Mouse (Mus musculus): Measurements from ENCODE around the gene Apobec1. TPM values are rescaled to one million over a fixed set of nuclear protein-coding genes. Genes with fewer than 3 reads are reported as not detected.
"Not testable (repeated sequence)": the region's sequence is repeated elsewhere in the genome, so short reads cannot be mapped to it uniquely, and the experiment has no call there.

Apobec1 gene
- polyA plus RNA-seq, 1 experiment from 2014 or later = 8.9 TPM

- Histone ChIP-seq H3K9ac (replicated peaks; ENCODE audit: low read depth) (no peak overlapping the region), H3K36me3 (ENCODE audit: insufficient read depth, low read length) (no peaks in the 10 kb centered on the region), H3K27me3 (replicated peaks; ENCODE audit: insufficient read depth, low read length) (no peaks in the 10 kb centered on the region), H3K4me3 (ENCODE audit: low read depth, low read length) (no peak overlapping the region), H3K4me1 (ENCODE audit: insufficient read depth, low read depth, low read length) (no peaks in the 10 kb centered on the region), H3K4me2 (replicated peaks; ENCODE audit: low read depth, low read length) (no peak overlapping the region), H3K9me3 (ENCODE audit: low read length) (no peaks in the 10 kb centered on the region), H3K27ac (ENCODE audit: low read length) (no peak overlapping the region)
- no peak for DNase-seq (ENCODE audit: low spot score)
- TF ChIP-seq CTCF (IDR thresholded peaks at IDR 0.05) (no peak), EP300 (IDR thresholded peaks at IDR 0.05) (no peak)
- WGBS = 75% methylated on average over 7 of the region's 7 CpGs
- no peak for ATAC-seq
These were observed 5.6 kb downstream of the Apobec1 start for GRCm38 (mm10) chr6:122596608-122597007.

- no peaks in the 10 kb centered on the region for H3K4me1 ChIP-seq (ENCODE audit: insufficient read depth, low read depth, low read length)
- WGBS = 21% methylated on average over 7 of the region's 7 CpGs
- H3K9me3 ChIP-seq (ENCODE audit: low read length) = no peaks in the 10 kb centered on the region
- H3K27me3 ChIP-seq (replicated peaks; ENCODE audit: insufficient read depth, low read length) = no peaks in the 10 kb centered on the region
- no peak overlapping the region for H3K4me2 ChIP-seq (replicated peaks; ENCODE audit: low read depth, low read length)
- DNase-seq (ENCODE audit: low spot score) (peak; percentile 78), ATAC-seq (peak; percentile 55)
- H3K9ac ChIP-seq (replicated peaks; ENCODE audit: low read depth) = no peak overlapping the region
- TF ChIP-seq EP300 (IDR thresholded peaks at IDR 0.05) = no peak
- TF ChIP-seq CTCF (IDR thresholded peaks at IDR 0.05) = peak; percentile 55
- no peak overlapping the region for H3K27ac ChIP-seq (ENCODE audit: low read length)
- no peaks in the 10 kb centered on the region for H3K36me3 ChIP-seq (ENCODE audit: insufficient read depth, low read length)
- H3K4me3 ChIP-seq (ENCODE audit: low read depth, low read length) = no peak overlapping the region
These were observed 6.6 kb downstream of the Apobec1 start for GRCm38 (mm10) chr6:122595637-122596036.

DNA sequence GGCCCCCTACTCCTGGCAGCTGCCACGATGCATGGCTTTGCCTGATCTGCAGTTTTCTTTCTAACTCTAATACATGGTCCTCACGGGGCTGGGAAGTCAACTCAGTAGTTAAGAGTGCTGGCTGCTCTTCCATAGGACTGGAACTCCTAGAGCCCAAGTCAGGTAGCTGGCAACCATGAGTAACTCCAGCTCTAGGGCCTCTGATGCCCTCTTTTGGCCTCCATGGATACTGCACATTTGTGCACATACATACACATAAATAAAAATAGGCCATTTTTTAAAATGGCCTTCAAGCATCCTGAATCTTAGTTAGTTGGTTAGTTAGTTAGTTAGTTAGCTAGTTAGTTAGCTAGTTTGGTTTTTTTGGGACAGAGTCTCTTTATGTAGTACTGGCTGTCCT, 9.3 kb downstream of the Apobec1 start:
- no peak overlapping the region for H3K27ac ChIP-seq (ENCODE audit: low read length)
- H3K9ac ChIP-seq (replicated peaks; ENCODE audit: low read depth) = no peak overlapping the region
- ATAC-seq = no peak
- H3K4me1 ChIP-seq (ENCODE audit: insufficient read depth, low read depth, low read length) = no peaks in the 10 kb centered on the region
- no peaks in the 10 kb centered on the region for H3K36me3 ChIP-seq (ENCODE audit: insufficient read depth, low read length)
- 84% methylated on average over 2 of the region's 2 CpGs for WGBS
- H3K4me2 ChIP-seq (replicated peaks; ENCODE audit: low read depth, low read length) = no peak overlapping the region
- H3K9me3 ChIP-seq (ENCODE audit: low read length) = no peaks in the 10 kb centered on the region
- H3K4me3 ChIP-seq (ENCODE audit: low read depth, low read length) = no peak overlapping the region
- H3K27me3 ChIP-seq (replicated peaks; ENCODE audit: insufficient read depth, low read length) = no peaks in the 10 kb centered on the region
- DNase-seq (ENCODE audit: low spot score) = no peak
- TF ChIP-seq CTCF (IDR thresholded peaks at IDR 0.05) (no peak; the same call in 1 of the 2 replicates), EP300 (IDR thresholded peaks at IDR 0.05) (no peak)

DNA sequence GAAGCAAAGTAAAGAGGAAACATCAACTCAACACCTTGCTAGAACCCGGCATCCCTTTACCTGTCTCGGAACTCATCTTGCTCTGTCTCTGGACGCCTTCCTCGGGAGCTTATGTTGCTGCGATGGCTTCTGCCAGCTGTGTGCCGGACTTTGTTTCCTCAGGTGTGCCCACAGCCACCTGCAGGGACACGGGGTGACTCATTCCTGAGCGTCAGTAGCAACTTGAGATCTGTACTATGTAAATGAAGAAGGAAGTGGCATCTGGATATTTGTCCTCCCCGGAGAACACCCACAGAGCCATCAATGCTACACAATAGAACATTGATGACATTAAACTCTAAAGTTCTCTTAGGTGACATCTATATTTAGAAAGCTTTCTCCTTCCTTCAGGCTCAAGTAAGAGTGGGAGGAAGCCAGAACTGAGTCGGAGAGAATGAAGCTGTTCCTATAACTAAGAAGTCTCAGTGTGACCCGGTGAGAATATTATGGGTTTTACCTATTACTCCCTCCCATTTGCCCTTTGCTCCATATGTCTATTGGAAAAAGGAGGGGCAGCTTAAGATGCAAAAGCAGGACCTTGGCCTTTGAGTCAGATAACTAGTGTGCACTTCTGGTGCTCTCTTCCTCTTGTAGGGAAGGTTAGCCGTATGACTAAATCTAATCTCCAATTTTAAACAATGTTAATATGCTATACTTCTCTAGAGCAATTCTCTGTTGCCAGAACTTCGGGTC, 11.1 kb downstream of the Apobec1 start:
- Histone ChIP-seq H3K9me3 (ENCODE audit: low read length) (no peaks in the 10 kb centered on the region), H3K27ac (ENCODE audit: low read length) (no peak overlapping the region), H3K36me3 (ENCODE audit: insufficient read depth, low read length) (no peaks in the 10 kb centered on the region), H3K9ac (replicated peaks; ENCODE audit: low read depth) (no peak overlapping the region), H3K4me2 (replicated peaks; ENCODE audit: low read depth, low read length) (no peak overlapping the region), H3K4me1 (ENCODE audit: insufficient read depth, low read depth, low read length) (no peaks in the 10 kb centered on the region), H3K27me3 (replicated peaks; ENCODE audit: insufficient read depth, low read length) (no peaks in the 10 kb centered on the region), H3K4me3 (ENCODE audit: low read depth, low read length) (no peak overlapping the region)
- no peak for DNase-seq (ENCODE audit: low spot score)
- no peak for TF ChIP-seq CTCF (IDR thresholded peaks at IDR 0.05)
- TF ChIP-seq EP300 (IDR thresholded peaks at IDR 0.05) = no peak
- WGBS = 79% methylated on average over 13 of the region's 13 CpGs
- ATAC-seq = no peak

- Histone ChIP-seq H3K4me2 (replicated peaks; ENCODE audit: low read depth, low read length) (no peak overlapping the region), H3K36me3 (ENCODE audit: insufficient read depth, low read length) (no peaks in the 10 kb centered on the region), H3K4me3 (ENCODE audit: low read depth, low read length) (no peak overlapping the region), H3K27me3 (replicated peaks; ENCODE audit: insufficient read depth, low read length) (no peaks in the 10 kb centered on the region), H3K27ac (ENCODE audit: low read length) (no peak overlapping the region), H3K9me3 (ENCODE audit: low read length) (no peaks in the 10 kb centered on the region), H3K4me1 (ENCODE audit: insufficient read depth, low read depth, low read length) (no peaks in the 10 kb centered on the region), H3K9ac (replicated peaks; ENCODE audit: low read depth) (no peak overlapping the region)
- WGBS = 59% methylated on average over 1 of the region's 1 CpGs
- no peak for DNase-seq (ENCODE audit: low spot score)
- no peak for ATAC-seq
- TF ChIP-seq EP300 (IDR thresholded peaks at IDR 0.05) = no peak
- TF ChIP-seq CTCF (IDR thresholded peaks at IDR 0.05) = no peak
These were observed 23.2 kb downstream of the Apobec1 start for GRCm38 (mm10) chr6:122579086-122579485.

DNA sequence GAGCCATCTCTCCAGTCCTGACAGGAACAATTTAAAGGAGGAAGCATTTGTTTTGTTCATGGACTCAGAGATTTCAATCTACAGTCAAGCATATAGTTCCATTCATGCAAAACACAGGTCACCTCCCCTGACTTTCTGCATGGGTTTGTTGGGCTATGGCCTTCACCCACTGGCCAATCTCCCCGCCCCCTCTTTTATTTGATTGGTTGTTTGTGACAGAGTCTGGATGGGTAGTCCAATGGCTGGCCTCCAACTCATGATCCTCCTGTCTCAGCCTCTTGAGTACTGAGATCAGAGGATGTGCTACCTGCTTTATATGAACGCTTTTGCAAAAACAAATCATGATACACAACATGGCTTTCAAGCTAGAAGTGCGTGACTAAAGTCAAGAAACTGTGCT, 25.2 kb downstream of the Apobec1 start:
- DNase-seq (ENCODE audit: low spot score) = no peak
- Histone ChIP-seq H3K27me3 (replicated peaks; ENCODE audit: insufficient read depth, low read length) (no peaks in the 10 kb centered on the region), H3K4me1 (ENCODE audit: insufficient read depth, low read depth, low read length) (no peaks in the 10 kb centered on the region), H3K4me3 (ENCODE audit: low read depth, low read length) (no peak overlapping the region), H3K36me3 (ENCODE audit: insufficient read depth, low read length) (no peaks in the 10 kb centered on the region), H3K27ac (ENCODE audit: low read length) (no peak overlapping the region), H3K4me2 (replicated peaks; ENCODE audit: low read depth, low read length) (no peak overlapping the region), H3K9ac (replicated peaks; ENCODE audit: low read depth) (no peak overlapping the region), H3K9me3 (ENCODE audit: low read length) (no peaks in the 10 kb centered on the region)
- no peak for ATAC-seq
- TF ChIP-seq CTCF (IDR thresholded peaks at IDR 0.05) (no peak), EP300 (IDR thresholded peaks at IDR 0.05) (no peak)
- 90% methylated on average over 3 of the region's 3 CpGs for WGBS

DNA sequence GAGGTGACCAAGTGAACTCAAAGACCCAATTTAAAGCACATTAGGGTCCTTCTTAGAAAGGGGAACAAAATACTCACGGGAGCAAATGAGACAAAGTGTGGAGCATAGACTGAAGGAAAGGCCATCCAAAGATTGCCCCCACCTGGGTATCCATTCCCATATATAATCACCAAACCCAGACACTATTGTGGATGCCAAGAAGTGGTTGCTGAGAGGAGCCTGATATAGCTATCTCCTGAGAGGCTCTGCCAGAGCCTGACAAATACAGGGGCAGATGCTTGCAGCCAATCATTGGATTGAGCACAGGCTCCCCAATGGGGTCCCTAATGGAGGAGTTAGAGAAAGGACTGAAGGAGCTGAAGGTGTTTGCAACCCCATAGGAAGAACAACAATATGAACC, 27.2 kb downstream of the Apobec1 start:
- WGBS = 81% methylated on average over 1 of the region's 1 CpGs
- not testable (repeated sequence) for H3K27ac ChIP-seq (ENCODE audit: low read length); H3K27me3 ChIP-seq (replicated peaks; ENCODE audit: insufficient read depth, low read length); H3K4me2 ChIP-seq (replicated peaks; ENCODE audit: low read depth, low read length); DNase-seq (ENCODE audit: low spot score); H3K9ac ChIP-seq (replicated peaks; ENCODE audit: low read depth); ATAC-seq; H3K36me3 ChIP-seq (ENCODE audit: insufficient read depth, low read length); H3K4me3 ChIP-seq (ENCODE audit: low read depth, low read length); H3K9me3 ChIP-seq (ENCODE audit: low read length); H3K4me1 ChIP-seq (ENCODE audit: insufficient read depth, low read depth, low read length)
